Mouse (Mus musculus) ES-E14 (cell line): ENCODE data around the gene Mnx1. TPM values are rescaled to one million over a fixed set of nuclear protein-coding genes. Genes with fewer than 3 reads are reported as not detected.
"Not testable (repeated sequence)": the region's sequence is repeated elsewhere in the genome, so short reads cannot be mapped to it uniquely, and the experiment has no call there.

Experiments
- DNase-seq: peaks from one replicate; pipeline ENCODE4 v3.0.0-alpha.2; 2013; ENCODE audit warnings: low read depth, low spot score
- H3K27ac ChIP-seq: 2 replicates; pipeline ENCODE4 v1.5.1; 2012; ENCODE audit warnings: low read depth, mild to moderate bottlenecking, low read length, moderate library complexity, mixed read lengths; ENCODE audit not compliant: poor library complexity, insufficient read depth, severe bottlenecking
- H3K36me3 ChIP-seq: 2 replicates; pipeline ENCODE4 v1.6.1; 2012; ENCODE audit warnings: mild to moderate bottlenecking, low read length, moderate library complexity, mixed read lengths; ENCODE audit not compliant: control insufficient read depth, poor library complexity, insufficient read depth, severe bottlenecking
- H3K4me1 ChIP-seq, 2 experiments: fragments of 150-350 bp in 1 of 2; sonication (generic) in 1 of 2; 2 replicates each; pipeline ENCODE4 v1.6.1; 2012; ENCODE audit warnings: low read length in 2 of 2, mild to moderate bottlenecking in 1 of 2, mixed read lengths in 1 of 2; ENCODE audit not compliant: control insufficient read depth in 2 of 2, insufficient read depth in 2 of 2, poor library complexity in 1 of 2
- H3K4me3 ChIP-seq, 2 experiments: fragments of 150-350 bp in 1 of 2; sonication (generic) in 1 of 2; 2 replicates each; pipeline ENCODE4 v1.5.1; 2012; ENCODE audit warnings: low read length in 2 of 2, low read depth in 1 of 2, mild to moderate bottlenecking in 1 of 2, mixed read lengths in 1 of 2; ENCODE audit not compliant: insufficient read depth in 1 of 2, poor library complexity in 1 of 2, severe bottlenecking in 1 of 2
- H3K9ac ChIP-seq: 2 replicates; pipeline ENCODE4 v1.6.1; 2012; ENCODE audit warnings: low read depth, mild to moderate bottlenecking, low read length, mixed read lengths; ENCODE audit not compliant: poor library complexity, insufficient read depth, severe bottlenecking
- H3K9me3 ChIP-seq: fragments of 150-350 bp; sonication (generic); 2 replicates; pipeline ENCODE4 v1.6.1; 2012; ENCODE audit warnings: low read depth, mild to moderate bottlenecking, low read length; ENCODE audit not compliant: control insufficient read depth, insufficient read depth
- HCFC1 ChIP-seq: IDR thresholded peaks from 2 replicates; pipeline ENCODE4 v1.6.1; 2012; ENCODE audit warnings: low read length, inconsistent platforms, borderline replicate concordance; ENCODE audit not compliant: insufficient read depth
- MAFK ChIP-seq: IDR thresholded peaks from 2 replicates; pipeline ENCODE4 v1.6.1; 2014; ENCODE audit warnings: mild to moderate bottlenecking, low read depth, low read length, inconsistent platforms; ENCODE audit not compliant: insufficient read depth
- ZC3H11A ChIP-seq: IDR thresholded peaks from 2 replicates; pipeline ENCODE4 v1.6.1; 2012; ENCODE audit warnings: low read depth, mild to moderate bottlenecking, inconsistent platforms, low read length, borderline replicate concordance
- ZNF384 ChIP-seq: IDR thresholded peaks from 2 replicates; pipeline ENCODE4 v1.6.1; 2012; ENCODE audit warnings: low read depth, low read length, inconsistent platforms
- in situ Hi-C, 2 experiments: fragments of 600-800 bp; cut with MboI; formaldehyde crosslinking; loops; one replicate each; pipeline ENCODE4 v1.15.1; 2025; ENCODE audit warnings: low sequenced_read_pairs in 2 of 2, inconsistent platforms in 1 of 2; ENCODE audit not compliant: unreplicated experiment in 2 of 2
- total RNA-seq: library from RNA; depleted of rRNA; stranded (reverse); fragments of 300-350 nt; gene quantifications from 2 replicates; pipeline ENCODE4 v1.2.3, GENCODE M21; 2012; rRNA removed

The Mnx1 gene
- total RNA-seq, 1 experiment = 0.13 TPM

GRCm38 (mm10) chr5:29434228-29434871, 43.9 kb downstream of the Mnx1 start, which contains the start of gene Nom1:
Gene Nom1, plus strand, starts transcription at chr5:29434664.
- TF ChIP-seq ZC3H11A = 0 out of 2 replicates have a peak, but pooled peaks have one; percentile 1
- TF ChIP-seq HCFC1 = 0 out of 2 replicates have a peak, but pooled peaks have one; percentile 16
- 0 out of 2 replicates have a peak, but pooled peaks have one; percentile 12 for TF ChIP-seq ZNF384
- TF ChIP-seq MAFK = no peak

GRCm38 (mm10) chr5:29423330-29423729, 54.9 kb downstream of the Mnx1 start:
- H3K9me3 ChIP-seq, H3K4me3 ChIP-seq, in situ Hi-C loops, DNase-seq, H3K36me3 ChIP-seq, H3K27ac ChIP-seq, H3K4me1 ChIP-seq, H3K9ac ChIP-seq: not testable (repeated sequence)

More at GRCm38 (mm10) chr5:29434228-29434871, 43.9 kb downstream of the Mnx1 start, which contains the start of gene Nom1:
- in situ Hi-C loops = no loop called here
- H3K4me1 ChIP-seq = peaks cover 0 to 6% of the 10 kb centered on the region in 2 experiments; a peak in 1 of 4 replicates
- peak within 1 kb of the TSS; percentile 92 for H3K9ac ChIP-seq
- H3K36me3 ChIP-seq = peaks cover 14% of the 10 kb centered on the region
- H3K9me3 ChIP-seq = no peaks in the 10 kb centered on the region
- H3K4me3 ChIP-seq = peak within 1 kb of the TSS; percentile 82 to 91
- no peak within 1 kb of the TSS; the same call in 1 of the 2 replicates for H3K27ac ChIP-seq
- peak; percentile 84 for DNase-seq

Other genes starting within 250 kb of the Mnx1 start
- gene Lmbr1, start 100.1 kb downstream of the Mnx1 start, total RNA-seq = 7.4 and 9.6 TPM in 2 replicates
- 30.1 and 33.0 TPM in 2 replicates for gene Nom1, start 43.8 kb downstream of the Mnx1 start, total RNA-seq
- gene Ube3c, start 90.8 kb upstream of the Mnx1 start, total RNA-seq = 45.5 and 55.9 TPM in 2 replicates